Mouse (Mus musculus): Measurements from ENCODE around the gene Olfr1015.

- TF ChIP-seq CTCF (IDR thresholded peaks at IDR 0.05; ENCODE audit: borderline replicate concordance, insufficient read depth, low read length), result no peak
- TF ChIP-seq POLR2A (IDR thresholded peaks at IDR 0.05; ENCODE audit: low read depth, low read length), result no peak
Measured at GRCm38 (mm10) chr2:85772413-85772812, 9.4 kb upstream of the Olfr1015 start, which contains the start of gene Olfr1014.

Measured in embryonic fibroblast, embryonic 13.5 days (primary cell).